Mouse (Mus musculus): Measurements from ENCODE around the gene Rsph3a.

GRCm38 (mm10) chr17:7929279-7929678 is 16.1 kb upstream of the Rsph3a start:
- no peak for TF ChIP-seq POLR2A (IDR thresholded peaks at IDR 0.05; ENCODE audit: low read depth, low read length)
- no peak for TF ChIP-seq CTCF (IDR thresholded peaks at IDR 0.05; ENCODE audit: extremely low read depth, insufficient read depth, insufficient read length, insufficient replicate concordance)

Data from spleen, adult 2 months (tissue).